Mouse (Mus musculus) activated CD4-positive, CD25-positive, alpha-beta regulatory T cell, adult 4 months (primary cell): Measurements from ENCODE around the gene Lrg1. TPM values are rescaled to one million over a fixed set of nuclear protein-coding genes. Genes with fewer than 3 reads are reported as not detected.

ENCODE experiments used
- ATAC-seq: one replicate; pipeline ENCODE4 v1.8.0; 2017
- polyA plus RNA-seq, 2 experiments: library from polyadenylated mRNA; unstranded; fragments of 100-300 nt; shearing (Covaris generic); gene quantifications; one replicate each; pipeline ENCODE4 v1.2.1; 2017

The Lrg1 gene
- polyA plus RNA-seq, 2 experiments from 2014 or later = 0.34 TPM; not detected in 1

GRCm38 (mm10) chr17:56134463-56134971, 12.7 kb upstream of the Lrg1 start:
- ATAC-seq = peak; percentile 76

- no peak for ATAC-seq
Observed at GRCm38 (mm10) chr17:56133457-56134363, 11.9 kb upstream of the Lrg1 start.

- peak; percentile 48 for ATAC-seq
Observed at GRCm38 (mm10) chr17:56132661-56133060, 10.9 kb upstream of the Lrg1 start.

GRCm38 (mm10) chr17:56131814-56132213, 10.0 kb upstream of the Lrg1 start:
- no peak for ATAC-seq

- no peak for ATAC-seq
Observed at GRCm38 (mm10) chr17:56131136-56131535, 9.3 kb upstream of the Lrg1 start.

- no peak for ATAC-seq
Observed at GRCm38 (mm10) chr17:56128246-56128645, 6.4 kb upstream of the Lrg1 start.

GRCm38 (mm10) chr17:56126175-56126574, 4.4 kb upstream of the Lrg1 start:
- no peak for ATAC-seq

- no peak for ATAC-seq
Observed at GRCm38 (mm10) chr17:56125276-56125630, 3.5 kb upstream of the Lrg1 start.

GRCm38 (mm10) chr17:56124377-56125275, 2.8 kb upstream of the Lrg1 start:
- ATAC-seq = no peak

GRCm38 (mm10) chr17:56123681-56124340, 2.0 kb upstream of the Lrg1 start:
- ATAC-seq = no peak

- ATAC-seq = no peak
Observed at GRCm38 (mm10) chr17:56123161-56123560, 1.4 kb upstream of the Lrg1 start.

GRCm38 (mm10) chr17:56119981-56120880, 1.6 kb downstream of the Lrg1 start:
- ATAC-seq = no peak

GRCm38 (mm10) chr17:56119431-56119830, 2.4 kb downstream of the Lrg1 start:
- no peak for ATAC-seq

GRCm38 (mm10) chr17:56117251-56117710, 4.5 kb downstream of the Lrg1 start, which contains the start of gene Plin5:
Gene Plin5, minus strand, starts transcription at chr17:56117596.
- no peak for ATAC-seq

GRCm38 (mm10) chr17:56116193-56116592, 5.6 kb downstream of the Lrg1 start:
- no peak for ATAC-seq

- no peak for ATAC-seq
Observed at GRCm38 (mm10) chr17:56112743-56113142, 9.1 kb downstream of the Lrg1 start.

GRCm38 (mm10) chr17:56111864-56112263, 9.9 kb downstream of the Lrg1 start:
- ATAC-seq = no peak

- ATAC-seq = no peak
Observed at GRCm38 (mm10) chr17:56111021-56111420, 10.8 kb downstream of the Lrg1 start.

- no peak for ATAC-seq
Observed at GRCm38 (mm10) chr17:56110571-56110970, 11.2 kb downstream of the Lrg1 start.

- ATAC-seq = no peak
Observed at GRCm38 (mm10) chr17:56109219-56110051, 12.4 kb downstream of the Lrg1 start, which contains the start of gene Plin4. Gene Plin4, minus strand, starts transcription at chr17:56109803.
